Mouse (Mus musculus): ENCODE measurements around the gene Jarid2. TPM values are rescaled to one million over a fixed set of nuclear protein-coding genes. Genes with fewer than 3 reads are reported as not detected.

The Jarid2 gene
- polyA plus RNA-seq, 1 experiment from 2014 or later: 12.0 TPM

- no peaks in the 10 kb centered on the region for H3K27me3 ChIP-seq
- no peak for TF ChIP-seq CTCF (IDR thresholded peaks at IDR 0.05)
- ATAC-seq (peak; percentile 92), DNase-seq (ENCODE audit: low read depth, low spot score) (peak; percentile 75)
- POLR2A ChIA-PET: no interaction called here
- CTCF ChIA-PET: interaction anchor here (0.8 kb wide), 1 partner anchor 11 kb away, joined by 3 read pairs; no protein-coding TSS in a partner anchor
- in situ Hi-C loops (cut with MboI; ENCODE audit: low pct_unique_long_range_greater_than_20kb): no loop called here
Observed at GRCm38 (mm10) chr13:44912851-44913250, 183.6 kb downstream of the Jarid2 start.

DNA sequence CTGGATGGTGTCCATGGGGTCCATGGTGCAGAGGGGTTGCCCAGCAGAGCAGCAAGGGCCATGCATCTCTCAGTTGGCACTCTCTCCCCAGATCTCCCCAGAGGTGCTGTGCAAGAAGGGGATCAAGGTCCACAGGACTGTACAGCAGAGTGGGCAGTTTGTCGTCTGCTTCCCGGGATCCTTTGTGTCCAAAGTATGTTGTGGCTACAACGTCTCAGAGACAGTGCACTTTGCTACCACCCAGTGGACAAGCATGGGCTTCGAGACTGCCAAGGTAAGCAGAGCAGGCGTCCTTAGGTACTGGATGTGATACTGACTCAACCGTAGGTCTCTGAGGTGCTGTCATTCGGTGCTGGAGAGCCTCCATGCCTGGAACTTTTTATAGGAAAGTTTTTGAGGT lies 184.3 kb downstream of the Jarid2 start:
- in situ Hi-C loops (cut with MboI; ENCODE audit: low pct_unique_long_range_greater_than_20kb): no loop called here
- DNase-seq (ENCODE audit: low read depth, low spot score): no peak
- ChIA-PET CTCF (interaction anchor here (0.8 to 1.2 kb wide), 2 partner anchors 10 to 21 kb away, joined by 3 read pairs; no protein-coding TSS in a partner anchor), POLR2A (interaction anchor here (1.4 kb wide), 1 partner anchor 15 kb away, joined by 3 read pairs; no protein-coding TSS in a partner anchor)
- no peaks in the 10 kb centered on the region for H3K27me3 ChIP-seq
- ATAC-seq: no peak
- TF ChIP-seq CTCF (IDR thresholded peaks at IDR 0.05): no peak

GRCm38 (mm10) chr13:44915382-44915781 lies 186.1 kb downstream of the Jarid2 start:
- in situ Hi-C loops (cut with MboI; ENCODE audit: low pct_unique_long_range_greater_than_20kb): no loop called here
- POLR2A ChIA-PET: no interaction called here

GRCm38 (mm10) chr13:44915945-44916344 lies 186.7 kb downstream of the Jarid2 start:
- no peak for TF ChIP-seq CTCF (IDR thresholded peaks at IDR 0.05)
- ChIA-PET POLR2A (no interaction called here), CTCF (interaction anchor here (1.1 kb wide), 1 partner anchor 8 kb away, joined by 4 read pairs; no protein-coding TSS in a partner anchor)
- ATAC-seq: no peak
- no peaks in the 10 kb centered on the region for H3K27me3 ChIP-seq
- no peak for DNase-seq (ENCODE audit: low read depth, low spot score)
- in situ Hi-C loops (cut with MboI; ENCODE audit: low pct_unique_long_range_greater_than_20kb): no loop called here

More at GRCm38 (mm10) chr13:44915382-44915781, 186.1 kb downstream of the Jarid2 start:
- H3K27me3 ChIP-seq: no peaks in the 10 kb centered on the region
- CTCF ChIA-PET: no interaction called here
- DNase-seq (ENCODE audit: low read depth, low spot score) (no peak), ATAC-seq (no peak)
- TF ChIP-seq CTCF (IDR thresholded peaks at IDR 0.05): no peak

GRCm38 (mm10) chr13:44917202-44917601 lies 187.9 kb downstream of the Jarid2 start:
- CTCF ChIA-PET: no interaction called here
- in situ Hi-C loops (cut with MboI; ENCODE audit: low pct_unique_long_range_greater_than_20kb): no loop called here
- ATAC-seq (no peak), DNase-seq (ENCODE audit: low read depth, low spot score) (no peak)
- POLR2A ChIA-PET: no interaction called here
- no peaks in the 10 kb centered on the region for H3K27me3 ChIP-seq
- no peak for TF ChIP-seq CTCF (IDR thresholded peaks at IDR 0.05)

- no peak for TF ChIP-seq CTCF (IDR thresholded peaks at IDR 0.05)
- in situ Hi-C loops (cut with MboI; ENCODE audit: low pct_unique_long_range_greater_than_20kb): no loop called here
- CTCF ChIA-PET: interaction anchor here (1.6 kb wide), 1 partner anchor 10 kb away, joined by 6 read pairs; no protein-coding TSS in a partner anchor
- POLR2A ChIA-PET: interaction anchor here (0.5 to 1.1 kb wide), 2 partner anchors 11 to 234 kb away, joined by 4 read pairs; no protein-coding TSS in a partner anchor
- no peaks in the 10 kb centered on the region for H3K27me3 ChIP-seq
- no peak for DNase-seq (ENCODE audit: low read depth, low spot score)
- no peak for ATAC-seq
Observed at GRCm38 (mm10) chr13:44918269-44918668, 189.0 kb downstream of the Jarid2 start.

GRCm38 (mm10) chr13:44921095-44921494 lies 191.8 kb downstream of the Jarid2 start:
- ChIA-PET CTCF (interaction anchor here (1.0 kb wide), 1 partner anchor 13 kb away, joined by 3 read pairs; no protein-coding TSS in a partner anchor), POLR2A (no interaction called here)
- in situ Hi-C loops (cut with MboI; ENCODE audit: low pct_unique_long_range_greater_than_20kb): no loop called here
- TF ChIP-seq CTCF (IDR thresholded peaks at IDR 0.05): no peak
- ATAC-seq (no peak), DNase-seq (ENCODE audit: low read depth, low spot score) (no peak)
- H3K27me3 ChIP-seq: no peaks in the 10 kb centered on the region

DNA sequence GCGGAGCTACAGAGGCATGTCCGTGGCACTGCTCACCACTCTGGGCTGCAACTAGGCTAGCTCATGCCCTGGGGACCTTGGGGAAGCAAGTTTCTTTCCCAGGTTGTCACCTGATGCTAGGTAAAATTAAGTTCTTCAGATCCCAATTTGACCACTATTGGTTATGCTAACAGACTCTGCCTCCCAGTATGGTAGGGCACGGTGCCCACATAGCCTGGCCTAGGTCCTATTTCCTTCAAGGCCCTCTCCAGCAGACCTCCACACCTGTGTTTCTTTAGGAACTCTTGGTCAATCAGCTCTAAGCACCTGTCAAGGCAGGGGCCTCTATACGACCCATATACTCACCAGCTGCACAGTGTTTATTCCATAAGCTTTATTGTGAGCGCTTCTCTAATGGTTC lies 192.4 kb downstream of the Jarid2 start:
- no peak for ATAC-seq
- CTCF ChIA-PET: interaction anchor here (1.0 kb wide), 1 partner anchor 14 kb away, joined by 3 read pairs; no protein-coding TSS in a partner anchor
- no peak for TF ChIP-seq CTCF (IDR thresholded peaks at IDR 0.05)
- in situ Hi-C loops (cut with MboI; ENCODE audit: low pct_unique_long_range_greater_than_20kb): no loop called here
- POLR2A ChIA-PET: interaction anchor here (0.5 kb wide), 1 partner anchor 58 kb away, joined by 3 read pairs; no protein-coding TSS in a partner anchor
- H3K27me3 ChIP-seq: no peaks in the 10 kb centered on the region
- DNase-seq (ENCODE audit: low read depth, low spot score): no peak

GRCm38 (mm10) chr13:44924042-44924441 lies 194.8 kb downstream of the Jarid2 start:
- TF ChIP-seq CTCF (IDR thresholded peaks at IDR 0.05): no peak
- ChIA-PET CTCF (interaction anchor here (0.8 kb wide), 1 partner anchor 11 kb away, joined by 3 read pairs; no protein-coding TSS in a partner anchor), POLR2A (no interaction called here)
- ATAC-seq: no peak
- no peak for DNase-seq (ENCODE audit: low read depth, low spot score)
- in situ Hi-C loops (cut with MboI; ENCODE audit: low pct_unique_long_range_greater_than_20kb): no loop called here
- H3K27me3 ChIP-seq: no peaks in the 10 kb centered on the region

DNA sequence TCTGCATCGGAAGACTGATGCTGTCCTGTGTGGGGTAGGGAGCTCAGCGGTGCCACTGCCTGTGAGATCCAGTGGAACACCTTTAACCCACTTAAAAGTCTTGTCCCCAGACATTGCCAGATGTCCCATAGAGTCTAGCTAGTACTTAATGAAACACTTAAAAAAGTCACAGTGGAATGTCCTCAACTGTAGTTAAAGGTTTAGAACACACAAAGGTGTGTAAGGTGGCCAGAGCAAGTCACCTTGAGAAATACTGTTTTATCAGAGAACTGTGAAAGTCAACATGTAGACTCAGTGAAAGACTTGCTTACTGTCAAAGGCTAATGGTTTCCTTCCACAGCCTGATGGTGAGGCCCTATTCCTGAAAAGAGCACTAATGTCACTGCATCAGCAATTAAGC lies 195.9 kb downstream of the Jarid2 start:
- ChIA-PET CTCF (no interaction called here), POLR2A (no interaction called here)
- H3K27me3 ChIP-seq: no peaks in the 10 kb centered on the region
- ATAC-seq (no peak), DNase-seq (ENCODE audit: low read depth, low spot score) (no peak)
- no peak for TF ChIP-seq CTCF (IDR thresholded peaks at IDR 0.05)
- in situ Hi-C loops (cut with MboI; ENCODE audit: low pct_unique_long_range_greater_than_20kb): no loop called here

DNA sequence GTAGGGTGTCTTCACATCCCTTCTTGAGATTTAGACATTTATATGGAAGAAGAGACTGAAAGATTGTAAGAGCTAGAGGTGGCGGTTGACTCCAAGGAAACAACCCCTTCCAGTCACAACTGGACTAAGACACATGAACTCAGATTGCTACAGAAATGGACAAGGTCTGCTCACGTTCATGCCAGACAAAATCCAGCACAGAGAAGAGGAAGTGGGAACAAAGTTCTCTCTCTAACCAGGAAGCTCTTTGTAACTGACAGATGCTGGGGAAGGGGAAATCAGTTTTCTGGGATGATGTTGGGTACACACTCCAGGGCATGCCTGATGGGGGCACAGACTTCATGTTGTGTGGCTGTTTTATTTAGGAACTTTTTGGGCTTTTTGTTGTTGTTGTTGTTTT lies 197.0 kb downstream of the Jarid2 start:
- no peak for TF ChIP-seq CTCF (IDR thresholded peaks at IDR 0.05)
- H3K27me3 ChIP-seq: no peaks in the 10 kb centered on the region
- ATAC-seq (no peak), DNase-seq (ENCODE audit: low read depth, low spot score) (no peak)
- in situ Hi-C loops (cut with MboI; ENCODE audit: low pct_unique_long_range_greater_than_20kb): no loop called here
- CTCF ChIA-PET: no interaction called here
- POLR2A ChIA-PET: no interaction called here

Measured in Patski (cell line).